Mouse (Mus musculus) MEL (cell line): ENCODE measurements around the gene Vegfb. TPM values are rescaled to one million over a fixed set of nuclear protein-coding genes. Genes with fewer than 3 reads are reported as not detected.

Experiments
- DNase-seq: peaks from one replicate; pipeline ENCODE4 v3.0.0; 2011; ENCODE audit warnings: low read depth, low spot score
- H3K27ac ChIP-seq: 2 replicates; pipeline ENCODE4 v1.5.1; 2012; ENCODE audit warnings: low read depth, mild to moderate bottlenecking, control low read depth, low read length, moderate library complexity; ENCODE audit not compliant: control insufficient read depth
- H3K27me3 ChIP-seq, 2 experiments: fragments of 150-350 bp in 1 of 2; sonication (generic) in 1 of 2; 2 replicates each; pipeline ENCODE4 v1.6.1; 2012; ENCODE audit warnings: low read length in 2 of 2, mild to moderate bottlenecking in 2 of 2, improper control_type of control experiment in 1 of 2, moderate library complexity in 1 of 2; ENCODE audit not compliant: insufficient read depth in 2 of 2, control insufficient read depth in 1 of 2
- H3K36me3 ChIP-seq, 2 experiments: 2 replicates each; pipeline ENCODE4 v1.6.1; 2012 to 2014; ENCODE audit warnings: low read length in 2 of 2, improper control_type of control experiment in 1 of 2, inconsistent platforms in 1 of 2, mild to moderate bottlenecking in 1 of 2; ENCODE audit not compliant: insufficient read depth in 2 of 2, control insufficient read depth in 1 of 2
- H3K4me1 ChIP-seq, 2 experiments: fragments of 150-350 bp in 1 of 2; sonication (generic) in 1 of 2; 2 replicates each; pipeline ENCODE4 v1.6.1; 2012; ENCODE audit warnings: low read length in 2 of 2, improper control_type of control experiment in 1 of 2, mild to moderate bottlenecking in 1 of 2; ENCODE audit not compliant: insufficient read depth in 2 of 2, control insufficient read depth in 1 of 2
- H3K4me3 ChIP-seq, 2 experiments: fragments of 150-350 bp in 1 of 2; sonication (generic) in 1 of 2; 2 replicates each; pipeline ENCODE4 v1.5.1; 2012; ENCODE audit warnings: low read depth in 2 of 2, low read length in 2 of 2, mild to moderate bottlenecking in 2 of 2, moderate library complexity in 2 of 2, control low read depth in 1 of 2, improper control_type of control experiment in 1 of 2; ENCODE audit not compliant: control insufficient read depth in 1 of 2, insufficient read depth in 1 of 2
- H3K79me2 ChIP-seq: 2 replicates; pipeline ENCODE4 v1.6.1; 2012; ENCODE audit warnings: mild to moderate bottlenecking, low read length, moderate library complexity; ENCODE audit not compliant: control insufficient read depth, poor library complexity, insufficient read depth
- H3K9ac ChIP-seq: 2 replicates; pipeline ENCODE4 v1.6.1; 2012; ENCODE audit warnings: low read depth, mild to moderate bottlenecking, control low read depth, low read length, moderate library complexity; ENCODE audit not compliant: control insufficient read depth, poor library complexity, severe bottlenecking
- H3K9me3 ChIP-seq: fragments of 150-350 bp; sonication (generic); replicated peaks from 2 replicates; pipeline ENCODE4 v1.6.1; 2012; ENCODE audit warnings: mild to moderate bottlenecking, low read length, improper control_type of control experiment, moderate library complexity; ENCODE audit not compliant: insufficient read depth
- CTCF ChIP-seq, 3 experiments: IDR thresholded peaks in 2 of 3; conservative IDR thresholded peaks in 1 of 3; 2 replicates each; pipeline ENCODE4 v1.5.1; 2011 to 2012; ENCODE audit warnings: low read length in 3 of 3, low read depth in 2 of 3, mild to moderate bottlenecking in 2 of 3, improper control_type of control experiment in 1 of 3, inconsistent platforms in 1 of 3, mixed read lengths in 1 of 3, moderate library complexity in 1 of 3; ENCODE audit not compliant: control insufficient read depth in 1 of 3, insufficient read depth in 1 of 3, poor library complexity in 1 of 3, severe bottlenecking in 1 of 3
- E2F4 ChIP-seq: IDR thresholded peaks from 2 replicates; pipeline ENCODE4 v1.6.1; 2011; ENCODE audit warnings: low read depth, low read length, improper control_type of control experiment, borderline replicate concordance
- EP300 ChIP-seq, 2 experiments: IDR thresholded peaks; 2 replicates each; pipeline ENCODE4 v1.6.1; 2011; ENCODE audit warnings: improper control_type of control experiment in 2 of 2, low read length in 2 of 2, low read depth in 1 of 2, mild to moderate bottlenecking in 1 of 2
- HCFC1 ChIP-seq: IDR thresholded peaks from 2 replicates; pipeline ENCODE4 v1.6.1; 2012; ENCODE audit warnings: low read depth, mild to moderate bottlenecking, inconsistent platforms, low read length, improper control_type of control experiment, moderate library complexity
- JUND ChIP-seq: IDR thresholded peaks from 2 replicates; pipeline ENCODE4 v1.6.1; 2011; ENCODE audit warnings: low read depth, mild to moderate bottlenecking, improper control_type of control experiment, low read length
- MAX ChIP-seq: IDR thresholded peaks from 2 replicates; pipeline ENCODE4 v1.6.1; 2011; ENCODE audit warnings: low read length, improper control_type of control experiment
- MYB ChIP-seq: IDR thresholded peaks from 2 replicates; pipeline ENCODE4 v1.6.1; 2011; ENCODE audit warnings: mild to moderate bottlenecking, low read depth, low read length, improper control_type of control experiment
- RAD21 ChIP-seq: IDR thresholded peaks from 2 replicates; pipeline ENCODE4 v1.6.1; 2011; ENCODE audit warnings: mild to moderate bottlenecking, low read depth, low read length, improper control_type of control experiment
- RCOR1 ChIP-seq: IDR thresholded peaks from 2 replicates; pipeline ENCODE4 v1.6.1; 2012; ENCODE audit warnings: low read depth, mild to moderate bottlenecking, inconsistent platforms, low read length, improper control_type of control experiment
- TAL1 ChIP-seq: IDR thresholded peaks from 2 replicates; pipeline ENCODE4 v1.6.1; 2012; ENCODE audit warnings: mild to moderate bottlenecking, inconsistent platforms, low read length, moderate library complexity, mixed read lengths
- TBP ChIP-seq: IDR thresholded peaks from 2 replicates; pipeline ENCODE4 v1.8.0; 2011; ENCODE audit warnings: low read depth, low read length, improper control_type of control experiment
- UBTF ChIP-seq: IDR thresholded peaks from 2 replicates; pipeline ENCODE4 v1.6.1; 2012; ENCODE audit warnings: low read depth, mild to moderate bottlenecking, inconsistent platforms, low read length, improper control_type of control experiment, moderate library complexity, borderline replicate concordance; ENCODE audit not compliant: insufficient read depth
- USF1 ChIP-seq: IDR thresholded peaks from 2 replicates; pipeline ENCODE4 v1.6.1; 2014; ENCODE audit warnings: low read depth, mild to moderate bottlenecking, inconsistent platforms, low read length, improper control_type of control experiment, moderate library complexity
- USF2 ChIP-seq, 2 experiments: IDR thresholded peaks; 2 replicates each; pipeline ENCODE4 v1.6.1; 2011 to 2012; ENCODE audit warnings: improper control_type of control experiment in 2 of 2, low read length in 2 of 2, borderline replicate concordance in 1 of 2, inconsistent platforms in 1 of 2, low read depth in 1 of 2, mild to moderate bottlenecking in 1 of 2; ENCODE audit not compliant: insufficient read depth in 1 of 2
- ZC3H11A ChIP-seq: IDR thresholded peaks from 2 replicates; pipeline ENCODE4 v1.6.1; 2012; ENCODE audit warnings: low read depth, mild to moderate bottlenecking, inconsistent platforms, low read length, improper control_type of control experiment
- ZMIZ1 ChIP-seq: IDR thresholded peaks from 2 replicates; pipeline ENCODE4 v1.6.1; 2012; ENCODE audit warnings: low read depth, mild to moderate bottlenecking, inconsistent platforms, low read length, improper control_type of control experiment, moderate library complexity
- polyA plus RNA-seq, 2 experiments: library from polyadenylated mRNA; stranded (reverse) in 1 of 2; unstranded in 1 of 2; fragments of >175 nt in 1 of 2; fragments of >200 nt in 1 of 2; gene quantifications; 2 replicates each; pipeline versions ENCODE4 v1.2.1 to v1.2.4; 2012; ENCODE audit warnings: low replicate concordance in 2 of 2, low read depth in 1 of 2; ENCODE audit not compliant: insufficient read length in 2 of 2, insufficient read depth in 1 of 2, missing spikeins in 1 of 2
- total RNA-seq: library from RNA; depleted of rRNA; stranded (reverse); fragments of 300-350 nt; gene quantifications from 2 replicates; pipeline ENCODE4 v1.2.3, GENCODE M21; 2012

The Vegfb gene
- total and polyA plus RNA-seq, 3 experiments = 11.2 to 67.6 TPM; not detected in 1

- no peaks in the 10 kb centered on the region for H3K27me3 ChIP-seq
- H3K9ac ChIP-seq = no peak overlapping the region
- no peak overlapping the region for H3K27ac ChIP-seq
- H3K4me3 ChIP-seq = no peak overlapping the region
- H3K79me2 ChIP-seq = peaks cover 1% of the 10 kb centered on the region; the same call in 1 of the 2 replicates
- no peak for DNase-seq
- H3K9me3 ChIP-seq = no peaks in the 10 kb centered on the region
- peaks cover 2 to 3% of the 10 kb centered on the region in 2 experiments; a peak in 2 of 4 replicates for H3K36me3 ChIP-seq
- no peak for TF ChIP-seq ZMIZ1
- no peak for TF ChIP-seq ZC3H11A
- TF ChIP-seq TBP = no peak
- TF ChIP-seq JUND = no peak
- TF ChIP-seq EP300 (IDR thresholded peaks at IDR 0.05; ENCODE audit: low read depth in 1 of 2, low read length in 2 of 2) = no peak
- no peak for TF ChIP-seq MYB
- no peak for TF ChIP-seq E2F4
- no peak for TF ChIP-seq CTCF (IDR thresholded peaks at IDR 0.05 in 2 of 3, conservative IDR thresholded peaks at IDR 0.05 in 1 of 3; ENCODE audit: control insufficient read depth in 1 of 3, insufficient read depth in 1 of 3, low read depth in 2 of 3, low read length in 3 of 3, poor library complexity in 1 of 3, severe bottlenecking in 1 of 3)
- 0 out of 4 replicates have a peak, but pooled peaks cover 0 to 3% of the 10 kb centered on the region in 2 experiments for H3K4me1 ChIP-seq
Observed at GRCm38 (mm10) chr19:6956461-6956860, 31.0 kb downstream of the Vegfb start.

DNA sequence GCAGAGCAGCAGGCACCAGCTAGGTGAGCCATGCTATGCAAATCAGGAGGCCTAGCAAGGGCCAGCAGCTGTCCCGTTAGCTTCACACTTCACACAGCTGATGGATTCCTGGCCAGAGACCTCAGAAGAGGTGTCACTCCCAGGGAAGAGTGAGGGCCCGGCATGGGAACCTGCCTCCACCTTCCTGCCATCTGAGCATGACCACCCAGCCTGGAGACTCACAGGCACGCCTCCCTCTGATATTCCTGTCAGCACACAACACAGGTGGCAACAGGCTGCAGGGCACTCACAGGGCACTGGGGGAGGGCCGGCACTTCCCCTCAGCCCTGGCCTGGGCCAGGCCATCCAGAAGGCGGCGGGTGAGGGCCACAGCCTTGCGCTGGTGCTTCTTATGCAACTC is 32.0 kb downstream of the Vegfb start:
- 0 out of 4 replicates have a peak, but pooled peaks cover 0 to 3% of the 10 kb centered on the region in 2 experiments for H3K4me1 ChIP-seq

DNA sequence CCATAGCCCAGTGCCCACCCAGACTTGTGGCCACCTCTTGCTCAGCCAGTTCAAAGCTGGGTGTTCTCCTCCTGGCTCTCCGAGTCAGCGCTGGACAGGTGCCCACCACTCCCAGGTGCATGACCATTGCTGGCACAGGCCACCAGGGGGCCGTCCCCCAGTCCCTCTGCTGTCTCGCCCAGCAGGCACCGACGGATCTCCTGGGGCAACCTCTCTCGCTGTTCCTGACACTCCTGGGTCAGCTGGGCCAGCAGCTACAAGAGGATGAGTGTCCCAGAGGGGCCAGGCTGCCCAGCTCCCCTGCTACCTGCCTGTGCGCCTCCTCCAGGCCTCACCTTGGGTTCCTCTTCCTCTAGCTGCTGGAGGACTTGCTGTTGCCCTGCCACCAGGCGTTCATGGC is 33.4 kb downstream of the Vegfb start:
- Histone ChIP-seq H3K27ac (no peak overlapping the region), H3K36me3 (peaks cover 2 to 6% of the 10 kb centered on the region in 2 experiments; a peak in 2 of 4 replicates), H3K4me3 (no peak overlapping the region)

More for the DNA sequence above, 32.0 kb downstream of the Vegfb start:
- no peak overlapping the region for H3K4me3 ChIP-seq
- peaks cover 2 to 3% of the 10 kb centered on the region in 2 experiments; a peak in 2 of 4 replicates for H3K36me3 ChIP-seq
- H3K9ac ChIP-seq = no peak overlapping the region
- DNase-seq = no peak
- TF ChIP-seq USF1 (no peak), E2F4 (no peak), JUND (no peak), HCFC1 (no peak), RAD21 (no peak), USF2 (IDR thresholded peaks at IDR 0.05; ENCODE audit: borderline replicate concordance in 1 of 2, insufficient read depth in 1 of 2, low read depth in 1 of 2, low read length in 2 of 2) (no peak), TAL1 (no peak), UBTF (no peak), RCOR1 (no peak), MAX (no peak)
- H3K27ac ChIP-seq = no peak overlapping the region
- H3K9me3 ChIP-seq = no peaks in the 10 kb centered on the region
- H3K79me2 ChIP-seq = peaks cover 1% of the 10 kb centered on the region; the same call in 1 of the 2 replicates
- no peaks in the 10 kb centered on the region for H3K27me3 ChIP-seq

More for the DNA sequence above, 33.4 kb downstream of the Vegfb start:
- DNase-seq = peak; percentile 18
- Histone ChIP-seq H3K79me2 (peaks cover 1% of the 10 kb centered on the region; the same call in 1 of the 2 replicates), H3K9me3 (no peaks in the 10 kb centered on the region), H3K9ac (no peak overlapping the region), H3K27me3 (no peaks in the 10 kb centered on the region), H3K4me1 (0 out of 4 replicates have a peak, but pooled peaks cover 0 to 6% of the 10 kb centered on the region in 2 experiments)
- no peak for TF ChIP-seq EP300 (IDR thresholded peaks at IDR 0.05; ENCODE audit: low read depth in 1 of 2, low read length in 2 of 2)
- peak; percentile 21 to 49 (median 37); a peak in 4 of 6 replicates for TF ChIP-seq CTCF (IDR thresholded peaks at IDR 0.05 in 2 of 3, conservative IDR thresholded peaks at IDR 0.05 in 1 of 3; ENCODE audit: control insufficient read depth in 1 of 3, insufficient read depth in 1 of 3, low read depth in 2 of 3, low read length in 3 of 3, poor library complexity in 1 of 3, severe bottlenecking in 1 of 3)
